Mouse (Mus musculus) heart, postnatal 0 days (tissue): ENCODE results near the gene Unkl.

Source experiments
- CTCF ChIP-seq: IDR thresholded peaks from 2 replicates; pipeline ENCODE4 v1.5.1; 2016; ENCODE audit warnings: antibody characterized with exemption, control low read depth, low read depth
- EP300 ChIP-seq: IDR thresholded peaks from 2 replicates; pipeline ENCODE4 v1.6.1; 2016; ENCODE audit warnings: antibody characterized with exemption, low read depth

GRCm38 (mm10) chr17:25189091-25189490, 894 bp downstream of the Unkl start:
- TF ChIP-seq CTCF, result no peak
- no peak for TF ChIP-seq EP300
